Mouse (Mus musculus) right cerebral cortex, adult 2 months (tissue): ENCODE results near the gene Ube2z.

Experiments used
- DNase-seq, 2 experiments: peaks; one replicate each; pipeline ENCODE4 v3.0.0; 2021 to 2022; ENCODE audit warnings: low spot score in 2 of 2

Gene Ube2z

DNA sequence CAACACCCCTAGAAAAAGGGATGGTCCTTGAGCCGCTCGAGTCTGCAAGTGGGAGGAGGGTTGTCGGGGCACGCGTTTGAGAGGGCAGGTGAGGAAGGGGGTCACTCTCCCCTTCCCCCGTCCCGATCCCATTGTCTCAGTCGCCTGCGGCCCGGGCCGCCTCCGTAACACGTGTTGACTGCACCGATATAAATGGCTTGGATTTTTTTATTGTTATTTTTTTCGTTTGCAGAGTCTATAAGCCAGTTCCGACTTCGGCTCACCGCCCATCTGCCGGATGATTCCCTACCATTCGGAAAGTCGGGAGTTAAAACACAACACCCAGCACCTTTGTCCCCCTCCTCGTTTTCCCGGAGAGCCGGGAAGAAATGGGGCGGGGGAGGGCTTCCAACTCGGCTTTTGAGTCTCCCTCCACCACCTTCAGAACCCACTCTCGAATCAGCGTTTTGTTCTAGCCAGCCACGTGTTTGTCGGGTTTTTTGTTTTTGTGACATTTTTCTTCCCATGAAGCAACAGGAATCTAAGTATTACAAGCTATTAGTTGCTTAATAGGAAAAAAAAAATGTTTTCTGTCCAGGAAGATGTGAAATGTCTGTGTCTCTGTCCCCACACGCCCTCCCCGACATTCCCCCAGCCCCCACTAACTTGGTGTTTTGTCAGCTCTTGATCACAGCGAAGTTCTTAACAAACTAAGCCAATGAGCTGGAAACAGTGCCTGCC, 57.5 kb downstream of the Ube2z start:
- no peak for DNase-seq

DNA sequence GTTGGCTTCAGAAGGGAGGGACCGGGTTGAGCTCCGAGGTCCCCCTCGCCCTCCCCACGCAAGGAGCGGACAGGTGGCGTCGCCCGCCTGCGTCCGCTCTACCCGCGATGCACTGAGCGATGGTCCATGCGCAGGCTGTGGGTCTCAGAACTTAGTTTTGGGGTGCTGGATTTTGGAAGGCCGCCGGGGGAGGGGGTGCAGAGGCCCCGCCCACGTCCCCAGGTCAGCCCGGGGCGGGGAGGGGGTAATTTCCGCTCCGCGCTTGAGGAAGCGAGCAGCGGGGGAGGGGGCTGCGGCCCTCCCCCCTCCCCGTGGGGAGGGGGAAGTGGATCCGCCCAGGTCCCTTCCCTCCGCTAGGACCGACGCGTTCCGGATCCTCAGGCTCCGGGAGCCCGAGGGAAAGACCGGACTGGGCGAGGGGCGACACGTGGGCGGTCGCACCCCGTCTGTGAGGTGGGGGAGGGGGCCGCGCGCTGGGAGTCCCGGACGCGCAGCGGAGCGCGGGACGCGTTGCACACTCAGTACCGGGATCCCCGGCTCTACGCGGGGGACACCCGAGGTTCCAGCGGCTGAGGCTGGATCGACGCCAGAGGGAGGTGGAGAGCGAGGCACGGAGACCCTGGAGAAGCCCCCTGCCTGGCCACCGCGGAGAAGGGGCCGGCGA, 58.2 kb downstream of the Ube2z start:
- no peak for DNase-seq

DNA sequence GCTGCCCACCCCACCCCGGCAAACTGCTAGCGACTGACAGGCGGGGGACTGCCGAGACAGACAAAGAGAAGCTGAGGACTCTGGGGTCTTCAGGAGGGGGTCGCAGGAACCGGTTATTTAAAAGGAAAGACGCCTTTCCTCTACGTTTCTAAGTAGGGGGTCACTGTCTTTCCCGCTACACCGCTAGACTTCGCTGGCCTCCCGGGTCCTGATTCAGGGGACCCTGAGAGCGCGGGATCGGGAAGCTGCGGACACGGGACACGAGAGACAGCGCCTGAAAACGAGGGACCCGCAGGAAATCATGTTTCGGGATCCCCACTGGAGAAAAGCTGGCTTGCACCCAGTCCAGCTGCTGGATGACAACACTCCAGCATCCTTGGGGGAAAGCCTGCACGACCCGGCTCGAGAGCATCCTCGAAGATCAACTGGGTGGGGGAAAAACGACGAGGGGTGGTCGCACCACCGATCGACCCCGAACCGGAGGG, 58.8 kb downstream of the Ube2z start:
- no peak for DNase-seq

DNA sequence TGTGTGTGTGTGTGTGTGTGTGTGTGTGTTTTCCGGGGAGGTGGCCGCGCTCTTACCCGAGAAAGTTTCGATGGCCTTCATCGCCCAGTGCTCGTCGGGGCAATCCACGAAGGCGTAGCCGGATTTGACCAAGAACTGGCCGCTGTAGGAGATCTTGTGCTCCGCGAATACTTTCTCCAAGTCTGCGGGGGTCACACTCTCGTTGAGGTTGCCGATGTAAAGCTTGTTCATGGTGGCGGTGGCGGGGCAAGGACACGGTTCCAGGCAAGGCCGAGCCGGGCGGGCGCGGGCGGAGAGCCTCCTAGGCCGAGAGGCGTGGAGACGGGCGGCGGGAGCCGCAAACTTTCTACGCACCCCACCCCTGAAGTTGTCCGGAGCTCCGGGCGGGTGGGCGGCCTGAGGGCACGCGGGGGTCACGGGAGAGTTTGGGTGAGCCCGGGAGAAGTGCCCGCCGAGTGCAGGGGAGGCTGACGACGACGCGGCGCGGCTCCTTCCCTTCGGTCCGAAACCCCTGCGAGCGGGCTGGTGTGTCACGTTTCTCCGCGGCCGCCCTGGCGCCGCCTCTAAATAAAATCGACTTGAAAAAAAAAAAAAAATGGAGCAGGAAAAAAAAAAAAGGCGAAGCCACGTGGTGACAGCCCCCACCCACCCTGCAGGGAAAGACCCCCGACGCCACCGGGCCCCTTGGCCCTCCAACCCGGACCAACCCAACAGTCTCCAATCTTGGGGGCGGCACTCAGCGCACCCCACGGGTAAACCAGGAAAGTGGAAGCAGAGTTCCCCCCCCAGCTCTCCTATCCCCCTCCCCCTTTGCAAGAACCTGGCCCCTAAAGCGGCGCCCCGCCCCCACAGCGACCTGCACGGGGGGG, 59.6 kb downstream of the Ube2z start, which contains the start of gene Igf2bp1:
TSS of gene Igf2bp1 (minus strand) at position 538 of the 869 bp plus-strand sequence.
- DNase-seq: no peak

DNA sequence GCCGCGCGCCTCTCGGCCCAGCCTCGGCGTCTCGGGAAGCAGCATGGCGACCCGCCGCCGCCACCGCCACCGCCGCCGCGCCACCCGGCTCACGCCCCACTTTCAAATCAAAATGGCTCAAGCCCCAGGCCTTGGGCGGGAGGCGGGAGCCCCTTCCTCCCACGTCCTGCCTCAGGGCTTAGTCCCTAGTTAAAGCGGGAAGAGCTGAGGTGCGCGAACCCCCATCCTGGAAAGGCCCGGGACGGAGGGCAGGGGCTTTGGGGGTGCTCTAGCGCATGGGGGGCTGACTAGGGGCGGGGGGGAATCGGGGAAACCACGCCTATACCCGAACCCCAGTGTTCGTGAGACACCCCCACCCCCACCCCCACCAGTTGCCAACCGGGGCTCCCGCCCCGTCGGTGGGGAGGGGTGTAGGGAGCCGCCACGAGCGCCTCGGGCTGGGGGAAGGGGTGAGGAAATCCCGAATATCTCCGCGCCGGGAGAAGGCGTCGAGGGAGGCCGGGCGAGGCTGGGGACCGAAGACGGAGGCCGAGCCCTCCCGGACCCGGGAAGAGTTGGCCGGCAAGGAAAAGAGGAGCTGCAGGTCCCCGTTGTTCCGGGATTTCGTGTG, 60.3 kb downstream of the Ube2z start:
- DNase-seq: no peak

DNA sequence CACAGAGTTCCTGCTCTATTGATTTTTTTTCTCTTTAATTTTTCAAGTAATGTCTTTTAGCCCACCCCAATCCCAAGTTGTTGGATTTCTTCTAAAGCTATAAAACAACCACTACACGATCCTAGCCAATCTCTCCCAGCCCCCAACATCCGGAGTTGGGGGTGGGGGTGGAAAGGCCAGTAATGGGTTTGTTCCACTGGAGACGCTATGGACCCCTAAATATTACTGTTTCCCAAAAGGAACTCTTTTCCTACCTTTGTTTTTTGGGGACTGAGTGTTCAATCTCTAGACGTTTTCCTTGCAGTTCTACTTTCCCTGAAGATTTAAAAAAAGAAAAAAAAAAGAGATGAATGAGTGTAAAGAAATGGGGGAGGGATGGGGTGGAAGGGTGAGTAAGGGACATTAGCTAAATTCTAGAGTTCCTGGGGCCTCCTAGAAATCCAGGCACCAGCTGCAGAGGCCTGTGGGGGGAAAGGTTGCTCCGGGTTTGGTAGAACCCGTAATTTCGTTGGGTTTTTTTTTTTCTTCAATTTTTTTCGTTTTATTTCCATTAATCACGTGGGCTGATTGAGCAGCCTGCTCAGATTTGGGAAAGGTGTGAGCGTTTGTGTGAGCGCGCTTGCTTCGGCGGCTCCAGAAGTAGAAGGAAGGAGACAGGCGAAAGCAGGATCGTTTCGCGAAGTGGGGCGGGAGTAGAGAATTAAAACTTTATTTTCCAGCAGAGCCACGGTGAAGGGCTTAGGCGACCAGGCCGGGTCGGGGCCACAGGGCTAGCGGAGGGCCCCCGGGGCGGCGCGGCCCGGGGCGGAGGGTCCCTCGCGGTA, 61.0 kb downstream of the Ube2z start:
- DNase-seq: no peak

DNA sequence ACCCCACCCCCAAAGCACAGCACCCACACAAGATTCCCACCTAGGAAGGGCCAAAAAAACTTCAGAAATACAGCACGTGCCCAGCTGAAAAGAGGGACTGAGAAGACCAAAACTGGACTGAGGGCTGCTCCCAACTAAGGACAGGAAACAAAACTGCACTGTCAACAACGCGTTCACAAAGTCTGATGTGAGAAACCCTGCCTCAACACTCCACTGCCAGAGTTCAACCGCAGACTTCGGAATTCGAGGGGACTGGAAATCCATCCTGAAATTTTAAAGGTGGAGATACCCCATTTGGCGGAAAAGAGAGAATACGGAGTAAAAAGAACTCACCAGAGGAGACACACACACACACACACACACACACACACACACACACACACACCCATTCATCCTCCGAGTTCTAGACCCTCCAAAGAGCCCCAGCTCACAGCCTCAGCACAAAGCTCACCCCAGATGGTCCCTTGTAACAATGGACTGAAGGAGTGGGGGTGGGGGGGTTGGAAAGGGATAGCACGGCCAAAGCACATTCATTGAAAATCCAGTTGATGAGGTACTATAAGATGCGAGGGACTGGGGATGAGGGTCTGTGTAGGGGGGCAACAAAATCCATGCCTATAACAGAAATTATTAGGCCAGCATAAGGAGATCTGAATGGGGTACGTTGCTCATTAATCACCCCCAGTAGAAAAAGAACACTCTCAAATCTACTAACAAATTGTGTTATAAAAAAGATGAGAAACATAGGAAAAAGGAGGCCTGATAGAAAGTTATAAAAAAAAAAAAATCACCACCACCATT, 61.9 kb downstream of the Ube2z start:
- DNase-seq: no peak
